Mouse (Mus musculus): ENCODE data around the gene Engase.

Gene Engase

DNA sequence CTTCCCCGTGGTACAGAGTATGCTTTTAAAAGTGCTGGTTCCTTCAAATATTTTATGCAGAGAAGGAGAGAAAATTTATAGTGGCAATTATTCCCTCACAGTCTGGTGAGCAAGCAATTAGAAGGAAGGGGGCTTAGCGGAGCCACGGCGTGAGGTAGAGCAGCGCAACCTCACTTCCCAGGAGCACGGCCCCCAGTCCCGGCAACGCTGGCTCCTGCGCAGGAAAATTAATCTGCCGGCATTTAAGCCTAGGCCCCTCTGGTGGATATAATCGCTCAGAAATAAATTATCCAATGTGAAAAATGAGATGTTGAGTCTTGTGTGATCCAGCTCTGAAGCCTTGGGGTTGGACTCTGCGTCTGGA is 12.3 kb downstream of the Engase start:
- DNase-seq (ENCODE audit: low spot score) = no peak

DNA sequence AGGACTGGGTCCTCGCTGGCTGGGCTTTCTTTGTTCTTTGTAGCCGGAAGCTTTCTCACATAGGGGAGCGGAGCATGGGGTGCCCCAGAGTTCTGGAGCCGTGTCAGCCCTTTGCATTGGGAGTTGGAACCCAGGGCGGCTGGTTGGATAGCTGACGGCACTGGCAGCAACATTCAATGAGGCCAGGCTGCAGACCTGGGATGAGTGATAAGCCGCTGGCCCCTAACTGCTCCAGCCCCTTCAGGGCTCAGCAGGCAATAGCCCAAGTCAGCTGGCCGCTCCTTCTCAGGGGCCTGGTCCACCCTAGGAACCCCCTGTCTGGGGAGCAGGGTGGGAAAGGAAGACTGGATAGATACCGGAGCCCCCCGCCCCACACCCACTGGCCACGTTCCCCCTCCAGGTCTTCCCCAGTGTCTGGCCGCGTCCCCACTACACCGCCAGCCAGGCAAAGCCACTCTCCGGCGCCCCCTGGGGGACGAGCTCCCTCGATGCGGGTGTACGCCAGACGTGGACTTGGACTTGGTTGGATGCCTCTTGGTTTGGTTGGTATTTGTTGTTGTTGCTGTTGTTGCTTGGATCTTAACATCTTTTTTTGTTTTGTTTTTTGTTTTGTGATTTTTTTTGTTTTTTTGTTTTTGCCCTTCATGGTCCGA is 14.1 kb downstream of the Engase start:
- peak; percentile 81 for DNase-seq (ENCODE audit: low spot score)

DNA sequence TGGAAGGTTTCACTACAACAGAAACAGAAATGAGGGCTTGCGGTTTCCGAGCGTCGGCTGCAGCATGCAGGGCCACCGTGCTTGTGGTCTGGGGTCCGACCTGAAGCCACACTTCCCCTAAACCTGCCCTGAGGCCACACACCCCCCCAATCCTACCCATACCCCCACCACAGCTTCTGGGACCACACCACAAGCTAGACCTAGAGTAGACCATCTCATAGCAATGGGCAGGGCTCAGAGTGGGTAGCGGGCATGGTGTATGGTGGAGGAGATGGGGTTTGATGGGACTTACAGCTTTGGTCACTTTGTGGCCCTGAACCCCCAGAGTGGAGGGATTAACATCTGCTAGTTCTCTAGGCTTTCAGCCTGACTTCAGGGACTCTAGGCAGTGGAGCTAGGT is 14.6 kb downstream of the Engase start:
- DNase-seq (ENCODE audit: low spot score) = no peak

DNA sequence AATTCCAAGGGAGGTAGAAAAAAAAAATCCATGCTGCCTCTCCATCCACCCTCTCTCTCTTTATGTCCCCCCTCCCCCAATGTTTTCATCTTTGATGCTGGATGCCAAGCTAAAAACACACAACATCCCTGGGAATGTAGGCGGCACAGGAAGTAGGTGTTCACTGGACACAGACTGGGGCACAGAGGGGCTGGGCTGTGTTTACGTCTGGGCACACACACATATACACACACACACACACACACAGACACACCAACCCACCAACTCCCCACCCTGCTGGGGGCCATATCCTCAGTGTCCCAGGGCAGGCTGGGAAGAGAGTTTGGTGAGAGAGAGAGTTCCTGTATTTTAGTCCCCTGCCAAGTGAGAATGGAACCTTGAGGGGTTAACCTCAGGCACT is 16.8 kb downstream of the Engase start:
- DNase-seq (ENCODE audit: low spot score) = no peak

DNA sequence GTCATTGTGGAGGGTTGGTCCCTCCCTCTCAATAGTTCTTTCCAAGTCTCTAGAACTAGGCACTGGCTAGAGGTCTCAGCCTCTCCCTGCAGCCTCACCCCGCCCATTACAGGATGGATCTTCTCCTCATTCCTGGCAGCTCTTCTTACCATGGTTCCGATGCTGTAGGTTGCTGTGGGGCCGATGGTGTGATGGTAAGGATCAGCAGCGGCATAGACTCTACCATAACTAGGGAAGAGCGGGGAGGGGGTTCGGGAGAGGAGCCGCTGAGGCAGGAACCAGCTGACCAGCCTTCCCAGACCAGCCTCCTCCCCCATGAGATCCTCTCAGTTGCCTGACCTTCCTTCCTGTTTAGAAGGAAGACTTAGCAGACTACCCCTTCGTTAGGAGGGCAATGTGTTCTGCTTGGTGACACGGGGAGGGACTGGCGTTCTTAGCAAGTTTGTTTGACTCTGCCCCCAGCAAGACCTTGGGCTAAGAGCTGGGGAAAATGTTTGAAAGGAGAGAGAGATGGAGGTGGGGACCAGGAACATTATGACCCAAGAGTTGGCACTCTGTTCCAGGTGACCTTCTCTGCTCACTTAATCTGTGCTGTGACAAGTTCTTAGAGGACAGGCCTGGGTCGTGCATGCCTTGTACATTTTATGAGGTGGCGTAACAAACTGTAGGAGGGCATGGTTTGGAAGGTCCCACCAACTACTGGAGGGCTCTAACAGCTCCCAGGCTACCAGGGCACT is 17.5 kb downstream of the Engase start:
- no peak for DNase-seq (ENCODE audit: low spot score)

DNA sequence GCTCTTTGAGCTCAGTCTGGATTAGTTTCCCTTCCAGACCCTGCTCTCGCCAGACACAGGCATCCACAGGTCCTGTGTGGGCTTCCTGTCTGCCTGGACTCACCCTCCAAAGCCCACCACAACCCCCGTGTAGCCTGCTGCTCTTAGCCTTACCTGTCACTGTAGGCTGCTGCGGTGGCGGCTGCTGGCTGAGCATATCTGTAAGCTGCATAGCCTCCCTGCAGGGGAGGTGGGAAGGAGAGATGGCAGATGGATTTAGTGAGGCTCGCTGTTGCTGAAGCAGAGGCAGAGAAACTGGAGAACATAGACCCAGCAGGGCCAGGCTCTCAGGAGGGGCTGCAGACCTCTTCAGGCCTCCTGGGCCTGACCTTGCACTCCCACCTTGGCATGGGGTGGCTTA is 18.4 kb downstream of the Engase start:
- no peak for DNase-seq (ENCODE audit: low spot score)

DNA sequence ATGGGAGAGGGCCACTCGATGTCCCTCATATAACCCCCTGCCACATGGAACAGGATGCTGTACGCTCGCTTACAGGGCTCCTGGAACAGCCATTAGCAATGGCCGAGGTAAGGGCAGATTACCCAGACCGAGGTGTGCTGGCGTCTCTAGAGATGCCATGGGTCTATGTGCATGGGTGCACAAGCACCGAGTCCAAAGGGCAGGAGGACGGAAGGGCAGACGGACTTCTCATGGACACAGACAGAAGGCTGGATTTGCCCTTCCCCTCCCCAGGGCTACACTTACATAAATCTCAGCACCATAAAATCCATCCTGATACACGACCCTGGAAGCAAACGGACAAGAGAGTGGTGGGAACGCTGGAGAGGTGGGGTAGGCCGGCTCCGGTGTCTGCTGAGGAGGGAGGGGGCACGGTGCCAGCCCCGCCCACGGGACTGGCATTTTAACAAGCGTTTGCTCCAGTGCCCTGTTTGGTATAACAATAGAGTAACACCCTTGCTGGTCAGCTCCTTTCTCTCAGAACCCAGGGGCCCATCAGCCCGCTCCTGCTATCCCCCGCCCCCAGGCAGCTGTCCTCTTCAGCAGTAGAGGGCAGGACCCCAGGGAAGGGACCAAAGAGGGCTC is 19.5 kb downstream of the Engase start:
- no peak for DNase-seq (ENCODE audit: low spot score)

DNA sequence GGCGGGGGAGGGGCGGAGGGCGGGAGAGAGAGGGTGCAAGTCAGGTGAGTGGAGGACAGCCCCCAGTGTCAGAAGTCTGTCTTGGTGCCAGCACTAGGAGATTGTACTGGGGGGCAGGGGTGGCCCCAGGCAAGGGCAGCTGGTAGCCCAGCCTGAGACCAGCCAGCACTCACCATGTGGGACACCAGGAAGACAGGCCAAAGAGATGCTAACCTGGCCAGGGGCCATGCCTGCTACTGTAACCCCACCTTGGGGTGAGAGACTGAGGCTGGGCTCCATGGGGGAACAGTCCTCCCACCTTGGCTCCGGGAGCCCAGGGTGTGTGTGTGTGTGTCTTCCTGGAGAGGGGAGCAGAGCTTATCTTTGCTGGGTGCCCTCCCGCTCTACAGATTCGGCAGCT is 26.4 kb downstream of the Engase start:
- no peak for DNase-seq (ENCODE audit: low spot score)

DNA sequence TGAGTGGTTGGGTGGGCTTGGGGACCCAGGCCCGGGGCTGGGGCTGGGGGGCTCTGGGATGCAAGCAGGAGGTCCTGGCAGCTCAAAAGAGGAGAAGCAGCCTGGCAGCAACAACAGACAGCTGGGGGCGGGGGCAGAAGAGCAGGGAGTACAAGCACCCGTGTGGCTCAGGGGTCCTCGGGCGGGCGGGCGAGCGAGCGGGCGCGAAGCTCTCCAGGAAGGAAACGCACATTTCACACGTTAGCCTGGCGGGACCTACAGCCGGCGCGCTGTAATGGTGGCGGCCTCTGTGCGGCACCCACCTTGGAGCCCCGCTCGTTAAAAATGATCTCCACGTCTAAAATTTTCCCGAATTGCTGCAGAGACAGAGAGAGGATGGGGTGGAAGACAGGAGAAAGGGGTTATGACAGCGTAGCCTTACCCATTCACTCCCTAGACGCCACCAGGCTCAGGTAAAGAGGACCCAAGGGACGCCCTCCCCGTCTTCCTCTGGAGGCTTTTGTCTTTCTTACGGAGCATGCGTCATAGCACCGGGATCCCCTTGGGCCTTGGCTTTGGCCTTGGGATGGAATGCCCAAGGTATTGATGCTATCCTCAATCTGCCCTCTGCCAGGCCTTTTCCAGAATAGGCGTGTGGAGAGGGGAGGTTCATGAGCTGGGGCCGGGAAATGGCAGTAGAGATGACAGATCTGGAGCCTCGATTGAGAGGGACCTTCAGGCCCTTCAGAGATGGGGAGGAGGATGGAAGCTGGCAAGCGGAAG is 27.0 kb downstream of the Engase start:
- no peak for DNase-seq (ENCODE audit: low spot score)

DNA sequence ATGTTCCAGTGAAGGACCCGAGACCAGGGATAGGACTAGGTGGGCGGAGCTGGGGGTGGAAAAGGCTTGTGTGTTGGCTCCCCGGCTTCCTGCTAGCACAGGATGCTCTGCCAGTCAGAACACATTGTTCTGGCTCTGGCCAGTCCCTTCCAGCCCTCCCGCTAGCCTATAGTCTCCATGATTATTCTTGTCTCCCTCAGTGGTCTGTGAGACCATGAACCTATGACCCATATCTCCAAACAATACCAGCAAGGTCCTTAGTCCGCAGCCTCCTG is 27.5 kb downstream of the Engase start:
- no peak for DNase-seq (ENCODE audit: low spot score)

DNA sequence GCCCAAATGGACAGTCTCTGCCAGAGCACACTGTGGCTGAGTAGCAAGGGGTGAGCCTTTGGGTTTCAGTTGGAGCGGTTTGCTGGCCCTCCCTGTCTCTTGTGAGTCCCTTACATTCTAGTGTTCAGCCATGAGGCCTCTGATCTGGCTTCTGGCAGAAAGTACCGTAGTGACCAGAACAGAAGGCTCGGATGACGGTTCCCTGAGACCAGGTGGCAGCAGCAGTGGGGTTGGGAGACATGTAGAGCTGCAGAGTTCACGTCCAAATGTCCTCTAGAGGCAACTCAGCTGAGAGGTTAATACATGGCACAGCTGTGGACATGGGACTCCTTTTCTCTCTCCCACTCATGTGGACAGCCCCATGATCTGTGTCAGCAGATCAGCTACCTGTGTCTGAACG is 30.5 kb downstream of the Engase start:
- DNase-seq (ENCODE audit: low spot score) = no peak

DNA sequence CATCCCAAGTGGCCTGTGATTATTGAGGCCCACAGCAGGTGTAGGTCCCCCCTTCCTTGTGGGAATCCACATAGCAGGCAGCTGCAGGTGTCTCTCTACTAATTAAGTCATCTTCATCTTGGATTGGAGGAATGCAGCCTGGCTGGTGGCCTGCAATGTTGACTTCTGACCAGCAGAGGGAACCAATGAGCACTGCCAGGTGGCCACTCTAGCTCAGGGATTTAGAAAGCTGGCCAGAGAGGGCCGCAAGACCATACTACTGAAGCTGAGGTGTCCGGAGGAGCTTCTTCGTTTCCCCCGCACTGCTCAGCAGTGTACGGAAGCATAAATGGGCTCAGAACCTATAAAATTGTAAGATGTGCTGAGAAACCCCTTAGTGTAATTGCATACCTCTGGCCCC is 31.3 kb downstream of the Engase start:
- DNase-seq (ENCODE audit: low spot score) = peak; percentile 73

DNA sequence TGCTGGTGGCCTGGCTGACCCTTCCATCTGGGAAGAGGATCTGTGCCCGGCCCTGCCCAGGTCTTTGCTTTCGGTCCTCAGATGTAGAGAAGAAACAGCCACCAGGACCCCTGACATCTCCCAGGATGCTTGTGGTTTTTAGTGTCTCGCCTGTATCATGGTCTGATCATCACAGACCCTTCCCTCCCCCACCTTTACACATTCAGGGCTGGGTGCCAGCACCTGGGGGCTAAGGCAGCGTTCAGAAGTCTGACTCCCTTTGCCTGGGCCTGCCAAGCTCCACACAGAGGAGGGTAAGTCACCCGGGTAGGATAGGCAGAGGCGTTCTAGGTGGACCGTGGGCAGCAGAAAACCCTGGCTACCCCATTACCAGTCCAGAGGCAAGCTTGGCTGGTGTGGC is 31.7 kb downstream of the Engase start:
- no peak for DNase-seq (ENCODE audit: low spot score)

DNA sequence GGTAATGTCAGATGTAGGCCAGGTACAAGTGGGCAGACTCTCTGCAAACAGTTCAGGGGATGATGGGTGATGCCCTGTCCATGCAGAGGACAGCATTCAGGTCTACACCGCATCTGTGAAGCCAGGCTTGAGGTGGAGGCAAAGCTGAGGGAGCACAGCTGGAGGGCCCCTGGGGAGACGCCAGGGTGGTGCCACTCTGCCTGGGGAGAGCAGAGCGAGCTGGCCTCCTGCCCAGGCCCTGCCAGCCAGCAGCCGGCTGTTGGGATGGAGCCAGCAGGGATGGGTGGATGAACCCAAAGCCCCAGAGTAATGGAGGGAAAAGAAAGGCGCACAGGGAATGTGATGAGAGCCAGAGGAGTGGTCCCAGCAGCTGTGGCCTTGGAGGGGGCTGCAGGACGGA is 35.2 kb downstream of the Engase start:
- DNase-seq (ENCODE audit: low spot score) = peak; percentile 61

DNA sequence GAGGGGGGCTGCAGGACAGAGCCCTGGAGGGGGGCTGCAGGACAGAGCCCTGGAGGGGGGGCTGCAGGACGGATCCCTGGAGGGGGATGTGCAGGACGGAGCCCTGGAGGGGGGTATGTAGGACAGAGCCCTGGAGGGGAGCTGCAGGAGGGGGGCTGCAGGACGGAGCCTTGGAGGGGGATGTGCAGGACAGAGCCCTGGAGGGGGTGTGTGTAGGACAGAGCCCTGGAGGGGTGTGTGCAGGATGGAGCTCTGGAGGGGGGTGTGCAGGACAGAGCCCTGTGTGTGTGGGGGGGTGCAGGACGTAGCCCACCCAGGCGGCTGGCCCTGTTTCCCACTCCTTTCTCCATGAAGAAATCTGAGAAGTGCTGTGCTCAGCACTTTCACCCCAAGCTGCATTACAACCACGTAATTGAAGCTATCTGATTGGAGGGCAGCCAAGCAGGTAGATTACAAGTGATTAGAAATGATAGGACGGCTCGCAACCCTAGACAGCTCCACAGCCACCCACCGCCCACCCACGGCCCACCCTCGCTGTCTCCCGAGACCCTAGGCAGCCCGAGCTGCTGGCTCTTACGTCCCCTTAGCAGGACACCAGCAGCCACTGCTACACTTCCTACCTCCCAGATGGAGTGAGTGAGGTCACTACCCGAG is 35.8 kb downstream of the Engase start:
- no peak for DNase-seq (ENCODE audit: low spot score)

DNA sequence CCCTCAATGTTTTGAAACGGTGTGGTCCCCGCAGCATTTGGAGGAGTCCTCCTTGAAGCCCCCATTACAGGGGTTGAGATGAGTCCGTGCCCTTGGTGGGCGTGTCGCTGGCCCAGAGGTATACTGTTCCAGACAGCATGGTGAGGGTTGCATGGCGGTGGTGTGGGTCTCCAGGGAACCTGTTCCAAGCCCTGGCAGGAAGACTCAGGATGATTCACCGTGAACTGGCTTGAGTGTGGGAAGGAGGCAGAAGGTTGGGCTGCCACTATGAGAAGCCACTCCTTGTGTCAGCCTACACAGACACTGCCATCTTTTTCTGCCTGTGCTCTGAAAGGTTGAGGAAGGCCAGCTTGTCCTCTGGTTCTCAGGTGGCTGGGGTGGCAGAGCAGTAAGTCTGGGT is 41.3 kb downstream of the Engase start:
- DNase-seq (ENCODE audit: low spot score) = no peak

DNA sequence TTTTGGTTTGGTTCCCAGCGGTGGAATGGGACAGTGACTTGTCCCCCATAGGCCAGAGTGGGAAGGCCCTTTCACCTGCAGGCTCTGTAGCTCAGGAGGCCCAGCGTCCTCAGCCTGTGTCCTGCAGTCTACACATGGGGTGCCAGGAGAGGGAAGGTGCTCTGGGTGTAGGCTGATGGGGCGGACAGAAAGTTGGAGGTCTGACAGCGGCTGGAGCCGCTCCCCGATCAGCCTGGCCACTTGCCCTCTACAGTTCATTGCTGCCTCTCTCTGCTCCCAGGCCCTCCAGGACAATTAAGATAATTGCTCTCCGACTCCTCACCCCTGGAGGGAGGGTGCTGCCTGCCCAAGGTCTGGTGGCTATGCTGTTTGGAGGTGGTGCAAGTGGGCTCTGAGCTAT is 42.1 kb downstream of the Engase start:
- no peak for DNase-seq (ENCODE audit: low spot score)

DNA sequence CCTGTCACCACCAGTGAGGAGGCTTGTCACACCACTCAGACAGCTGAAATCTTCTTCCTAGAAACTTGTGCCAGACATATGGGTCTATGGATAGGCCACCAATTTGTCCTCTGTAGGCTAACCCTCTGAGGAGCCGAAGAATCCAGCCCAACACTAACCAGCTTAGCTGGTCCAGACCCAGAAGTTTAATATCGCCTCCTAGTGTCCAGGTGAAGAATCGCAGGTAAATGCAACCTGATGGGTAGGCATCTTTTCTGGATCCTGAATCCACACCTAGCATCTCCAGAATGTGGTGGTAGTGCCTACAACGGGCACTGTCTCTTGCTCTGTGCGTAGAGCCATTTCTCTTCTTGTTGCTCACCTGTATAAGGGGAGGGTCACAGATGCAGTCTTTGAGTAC is 43.6 kb downstream of the Engase start:
- DNase-seq (ENCODE audit: low spot score) = no peak

DNA sequence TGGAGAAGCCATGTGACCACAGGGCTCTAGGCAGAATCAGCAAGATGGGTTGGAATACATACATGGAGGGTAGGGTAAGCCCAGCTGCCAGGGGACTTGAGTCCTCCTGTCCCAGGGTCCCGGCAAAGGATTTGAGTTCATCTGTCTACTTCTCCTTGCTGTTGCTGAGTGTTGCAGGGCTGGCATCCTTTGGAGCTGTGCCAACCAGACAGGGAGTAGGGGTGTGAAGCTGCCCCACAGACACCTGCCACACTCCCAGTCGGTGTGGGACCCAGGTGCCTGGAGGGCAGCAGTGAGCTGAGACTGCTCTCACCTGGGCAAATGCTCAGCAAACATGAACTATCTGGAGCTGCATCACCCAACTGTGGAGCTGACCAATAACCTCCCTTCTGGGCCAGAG is 44.3 kb downstream of the Engase start:
- DNase-seq (ENCODE audit: low spot score) = no peak

DNA sequence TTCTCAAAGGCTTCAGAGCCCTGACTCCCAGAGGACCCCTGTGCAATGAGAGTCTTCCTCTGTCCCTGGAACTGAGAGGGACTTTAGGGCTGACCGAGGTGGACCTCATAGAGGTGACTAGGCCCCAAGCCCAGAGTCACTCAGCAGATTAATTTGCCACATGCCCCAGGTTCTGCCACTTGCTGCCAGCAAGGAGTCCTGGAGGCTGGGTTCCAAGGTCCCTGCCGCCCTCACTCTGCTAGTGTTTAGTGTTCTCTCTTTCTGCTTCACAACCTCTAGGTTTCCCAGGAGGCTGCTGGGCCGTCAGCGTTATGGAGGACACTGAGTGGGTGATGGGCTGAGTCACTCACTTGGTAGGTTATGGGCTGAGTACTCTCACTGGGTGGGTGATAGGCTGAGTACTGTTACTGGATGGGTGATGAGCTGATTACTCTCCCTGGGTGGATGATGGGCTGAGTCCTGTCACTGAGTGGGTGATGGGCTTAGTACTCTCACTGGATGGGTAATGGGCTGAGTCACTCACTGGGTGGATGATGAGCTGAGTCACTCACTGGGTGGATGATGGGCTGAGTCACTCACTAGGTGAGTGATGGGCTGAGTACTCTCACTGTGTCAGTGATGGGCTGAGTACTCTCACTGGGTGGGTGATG is 47.0 kb downstream of the Engase start:
- DNase-seq (ENCODE audit: low spot score) = no peak

DNA sequence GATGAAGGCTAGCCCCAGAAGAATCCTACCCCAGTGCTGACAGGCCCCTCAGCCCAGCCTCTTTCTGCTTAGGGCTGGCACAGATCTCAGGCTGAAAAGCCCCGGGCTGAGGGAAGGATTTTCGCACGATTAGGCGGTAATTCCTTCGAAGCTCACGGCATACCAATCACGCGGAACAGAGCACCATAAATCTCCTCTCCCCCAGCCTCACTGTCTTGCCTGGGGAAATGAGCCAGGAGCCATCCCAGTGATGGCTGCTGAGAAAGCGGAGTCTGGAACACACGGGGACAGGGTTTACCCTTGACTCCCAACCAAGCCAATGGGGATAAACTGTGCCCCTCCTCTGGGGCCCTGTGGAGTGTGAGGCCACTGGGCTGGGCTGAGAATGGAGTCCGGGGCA is 48.4 kb downstream of the Engase start:
- DNase-seq (ENCODE audit: low spot score) = no peak

DNA sequence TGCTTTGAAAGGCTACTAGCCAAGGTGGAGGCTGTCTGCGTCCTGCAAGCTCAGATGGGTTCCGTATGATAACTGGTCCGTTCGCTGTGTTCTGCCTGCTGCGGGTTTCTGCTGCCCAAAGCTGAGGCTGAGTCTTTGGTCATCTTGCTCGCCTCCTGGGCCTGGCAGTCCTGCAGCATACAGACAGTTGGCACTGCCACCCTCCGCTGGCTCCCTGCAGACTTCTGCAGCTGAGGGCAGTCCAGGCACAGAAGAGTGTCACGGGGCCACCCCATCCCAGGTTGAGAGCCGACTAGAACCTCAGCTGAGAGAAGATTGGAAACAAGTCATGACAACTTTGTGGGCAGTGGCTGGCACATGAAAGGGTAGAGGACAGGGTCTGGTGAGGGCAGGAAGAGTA is 52.1 kb downstream of the Engase start:
- DNase-seq (ENCODE audit: low spot score) = no peak
